Mouse (Mus musculus) stomach, embryonic 16.5 days (tissue): ENCODE measurements around the gene Med26. TPM values are rescaled to one million over a fixed set of nuclear protein-coding genes. Genes with fewer than 3 reads are reported as not detected.
A peak's percentile ranks its signal among the peaks of the same experiment; 100 is the strongest.

Experiments
- ATAC-seq: fragments of 200-750 bp; cut with Nextera tagmentation; 2 replicates; pipeline ENCODE4 v1.8.0; 2017; ENCODE audit warnings: moderate number of reproducible peaks, moderate TSS enrichment; ENCODE audit not compliant: insufficient read depth, low FRiP score
- H3K27ac ChIP-seq: fragments of 300-500 bp; sonication (generic); 2 replicates; pipeline ENCODE4 v1.5.1; 2014; ENCODE audit warnings: low read length
- H3K27me3 ChIP-seq: fragments of 300-500 bp; sonication (generic); 2 replicates; pipeline ENCODE4 v1.6.1; 2014; ENCODE audit warnings: low read length, control low read depth, mixed read lengths; ENCODE audit not compliant: control insufficient read depth, insufficient read depth
- H3K36me3 ChIP-seq: fragments of 300-500 bp; sonication (generic); 2 replicates; pipeline ENCODE4 v1.6.1; 2014; ENCODE audit warnings: low read length; ENCODE audit not compliant: control insufficient read depth, insufficient read depth
- H3K4me1 ChIP-seq: fragments of 300-500 bp; sonication (generic); 2 replicates; pipeline ENCODE4 v1.6.1; 2014; ENCODE audit warnings: low read length, control low read depth, mixed read lengths; ENCODE audit not compliant: control insufficient read depth, insufficient read depth
- H3K4me2 ChIP-seq: fragments of 300-500 bp; sonication (generic); 2 replicates; pipeline ENCODE4 v1.6.1; 2014; ENCODE audit warnings: low read depth, low read length, mixed read lengths
- H3K4me3 ChIP-seq: fragments of 300-500 bp; sonication (generic); replicated peaks from 2 replicates; pipeline ENCODE4 v1.5.1; 2014; ENCODE audit warnings: mild to moderate bottlenecking, low read length
- H3K9ac ChIP-seq: fragments of 300-500 bp; sonication (generic); 2 replicates; pipeline ENCODE4 v1.6.1; 2014; ENCODE audit warnings: low read length
- H3K9me3 ChIP-seq: fragments of 300-500 bp; sonication (generic); replicated peaks from 2 replicates; pipeline ENCODE4 v1.6.1; 2016; ENCODE audit warnings: low read length, control low read depth; ENCODE audit not compliant: control insufficient read depth
- WGBS: fragments of 180-500 bp; shearing (Covaris S2); extraction: QIAGEN DNeasy Blood & Tissue Kit; methylation state at CpG from one replicate; pipeline ENCODE4 v1.1.7; 2014; 5-methylcytosine and 5-hydroxymethylcytosine counted together
- polyA plus RNA-seq: library from polyadenylated mRNA; unstranded; fragments of >200 nt; fragmentation: Nextera tagmentation; extraction: Ambion mirVana; gene quantifications from 2 replicates; pipeline ENCODE4 v1.2.1, GENCODE M21; 2015

The Med26 gene
- polyA plus RNA-seq, 1 experiment from 2014 or later, result 14.7 TPM

GRCm38 (mm10) chr8:72474826-72475546 lies 73.1 kb downstream of the Med26 start, which contains the start of gene Cherp:
Gene Cherp, minus strand, starts transcription at chr8:72475226.
- ATAC-seq, result peak; percentile 96
- H3K9ac ChIP-seq, result peak within 1 kb of the TSS; percentile 94
- H3K4me1 ChIP-seq, result peaks cover 16% of the 10 kb centered on the region
- peaks cover 28% of the 10 kb centered on the region for H3K36me3 ChIP-seq
- H3K9me3 ChIP-seq, result peaks cover 6% of the 10 kb centered on the region
- H3K27ac ChIP-seq, result peak within 1 kb of the TSS; percentile 89
- under 1% methylated on average over 80 of the region's 80 CpGs for WGBS
- peak within 1 kb of the TSS; percentile 90 for H3K4me2 ChIP-seq
- H3K4me3 ChIP-seq, result peak within 1 kb of the TSS; percentile 95
- H3K27me3 ChIP-seq, result no peaks in the 10 kb centered on the region

GRCm38 (mm10) chr8:72470684-72471083 lies 77.4 kb downstream of the Med26 start:
- Histone ChIP-seq H3K27me3 (no peaks in the 10 kb centered on the region), H3K9ac (no peak overlapping the region), H3K36me3 (peaks cover 55% of the 10 kb centered on the region), H3K9me3 (no peaks in the 10 kb centered on the region), H3K27ac (no peak overlapping the region), H3K4me3 (no peak overlapping the region), H3K4me1 (peaks cover 8% of the 10 kb centered on the region), H3K4me2 (no peak overlapping the region)
- 91% methylated on average over 7 of the region's 7 CpGs for WGBS
- ATAC-seq, result no peak

- no peak overlapping the region for H3K27ac ChIP-seq
- 92% methylated on average over 8 of the region's 8 CpGs for WGBS
- no peak for ATAC-seq
Observed at GRCm38 (mm10) chr8:72469984-72470383, 78.1 kb downstream of the Med26 start.

GRCm38 (mm10) chr8:72469243-72469642 lies 78.8 kb downstream of the Med26 start:
- Histone ChIP-seq H3K4me1 (peaks cover 7% of the 10 kb centered on the region), H3K9ac (no peak overlapping the region), H3K9me3 (no peaks in the 10 kb centered on the region), H3K4me3 (no peak overlapping the region), H3K4me2 (no peak overlapping the region), H3K27me3 (no peaks in the 10 kb centered on the region), H3K36me3 (peaks cover 55% of the 10 kb centered on the region), H3K27ac (no peak overlapping the region)
- no peak for ATAC-seq
- WGBS, result 87% methylated on average over 2 of the region's 2 CpGs

More at GRCm38 (mm10) chr8:72469984-72470383, 78.1 kb downstream of the Med26 start:
- Histone ChIP-seq H3K4me2 (no peak overlapping the region), H3K4me3 (no peak overlapping the region), H3K27me3 (no peaks in the 10 kb centered on the region), H3K9ac (no peak overlapping the region), H3K4me1 (peaks cover 7% of the 10 kb centered on the region), H3K9me3 (no peaks in the 10 kb centered on the region), H3K36me3 (peaks cover 55% of the 10 kb centered on the region)

DNA sequence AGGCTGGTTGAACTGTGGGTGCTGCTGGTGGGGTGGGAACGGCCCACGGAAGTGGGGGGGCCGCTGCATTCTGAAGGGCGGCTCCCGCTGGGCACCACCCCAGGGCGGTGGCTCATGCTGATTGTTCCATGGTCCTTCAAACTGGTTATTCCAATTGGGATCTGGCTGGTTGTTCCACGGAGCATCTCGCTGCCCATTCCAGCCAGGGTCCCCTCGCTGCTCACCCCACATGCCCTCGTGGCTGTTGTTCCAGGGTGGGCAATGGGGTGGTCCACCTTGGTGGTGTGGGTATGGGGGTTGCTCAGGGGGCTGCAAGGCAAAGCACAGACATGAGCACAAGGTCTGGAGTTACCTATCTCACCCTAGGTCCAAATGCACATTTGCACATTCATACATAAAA lies 83.9 kb downstream of the Med26 start:
- Histone ChIP-seq H3K27me3 (no peaks in the 10 kb centered on the region), H3K27ac (no peak overlapping the region), H3K4me2 (no peak overlapping the region), H3K9ac (no peak overlapping the region), H3K9me3 (no peaks in the 10 kb centered on the region), H3K4me3 (no peak overlapping the region), H3K4me1 (no peaks in the 10 kb centered on the region), H3K36me3 (peaks cover 61% of the 10 kb centered on the region)
- ATAC-seq, result no peak
- 93% methylated on average over 10 of the region's 10 CpGs for WGBS

DNA sequence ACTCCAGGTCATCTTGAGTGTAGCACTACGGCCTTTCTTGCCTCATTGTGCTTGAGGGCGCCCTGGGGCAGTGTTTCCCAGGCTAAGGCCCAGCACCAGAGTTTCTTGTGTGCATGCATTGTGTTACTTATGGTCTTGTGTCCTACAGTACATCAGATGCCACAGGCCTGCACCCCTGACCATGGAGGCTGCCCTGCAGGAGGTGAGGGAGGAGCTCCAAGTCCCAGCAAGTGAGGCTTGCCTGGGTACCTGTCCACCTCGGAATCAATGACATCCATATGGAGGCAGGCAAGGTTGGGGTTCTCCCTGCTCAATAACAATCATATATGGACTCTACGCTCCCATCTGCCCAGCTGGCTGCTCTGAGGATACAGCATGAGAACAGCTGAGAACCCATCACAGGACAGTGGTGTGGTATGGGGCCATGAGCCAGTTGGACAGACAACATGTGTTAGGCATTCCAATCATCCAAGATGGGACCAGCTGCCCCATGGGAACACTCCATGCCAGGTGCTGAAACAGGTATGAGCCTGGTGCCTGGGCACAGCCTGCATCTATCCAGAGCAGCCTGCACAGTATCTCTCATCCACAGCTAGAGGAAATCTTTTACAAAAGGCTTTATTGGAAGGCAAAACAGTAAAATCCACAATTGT lies 88.1 kb downstream of the Med26 start:
- no peak overlapping the region for H3K4me2 ChIP-seq
- ATAC-seq, result no peak
- WGBS, result 89% methylated on average over 4 of the region's 4 CpGs

DNA sequence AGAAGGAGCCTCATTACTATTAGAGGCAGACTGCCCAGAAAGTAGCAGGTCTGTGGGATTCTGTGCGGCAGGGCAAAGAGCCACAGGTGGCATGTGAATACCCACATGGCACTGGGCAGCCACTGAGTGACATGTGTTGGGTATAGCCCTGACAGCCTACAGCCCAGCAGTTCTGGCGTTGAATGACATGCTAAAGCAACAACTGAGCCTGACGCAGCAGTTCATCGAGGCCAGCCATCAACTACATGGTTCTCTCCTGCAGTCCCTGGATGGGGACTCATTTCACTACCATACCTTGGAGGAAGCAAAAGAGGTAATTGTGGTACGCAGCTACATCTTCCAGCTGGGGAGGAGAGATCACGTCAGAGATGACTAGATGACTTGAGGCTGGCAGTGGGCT lies 89.6 kb downstream of the Med26 start:
- Histone ChIP-seq H3K4me1 (no peaks in the 10 kb centered on the region), H3K4me3 (no peak overlapping the region), H3K27me3 (no peaks in the 10 kb centered on the region), H3K27ac (no peak overlapping the region), H3K4me2 (no peak overlapping the region), H3K9me3 (no peaks in the 10 kb centered on the region), H3K36me3 (peaks cover 37% of the 10 kb centered on the region), H3K9ac (no peak overlapping the region)
- no peak for ATAC-seq
- WGBS, result 82% methylated on average over 6 of the region's 6 CpGs

More for the DNA sequence above, 88.1 kb downstream of the Med26 start:
- no peak overlapping the region for H3K27ac ChIP-seq
- peaks cover 38% of the 10 kb centered on the region for H3K36me3 ChIP-seq
- no peak overlapping the region for H3K4me3 ChIP-seq
- no peaks in the 10 kb centered on the region for H3K9me3 ChIP-seq
- no peak overlapping the region for H3K9ac ChIP-seq
- no peaks in the 10 kb centered on the region for H3K4me1 ChIP-seq
- no peaks in the 10 kb centered on the region for H3K27me3 ChIP-seq

DNA sequence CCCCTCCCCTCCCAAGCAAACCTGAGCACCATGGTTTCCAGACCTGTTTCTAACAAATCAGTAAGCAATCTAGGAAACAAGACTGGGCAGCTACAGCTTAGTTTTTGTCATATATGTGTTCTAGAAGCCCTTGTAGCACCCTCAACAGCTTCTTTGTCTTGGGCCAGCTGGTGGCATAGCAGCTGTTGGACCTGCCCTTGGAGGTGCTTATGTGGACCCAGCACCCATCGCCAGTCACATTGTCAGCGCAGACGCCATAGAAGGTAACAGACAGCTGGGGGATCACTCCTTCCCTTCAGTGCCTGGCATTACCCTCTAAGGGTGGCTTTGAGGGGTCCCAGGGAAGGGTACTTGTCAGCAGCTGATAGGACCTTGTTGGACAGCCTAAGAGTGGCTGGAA lies 90.3 kb downstream of the Med26 start:
- Histone ChIP-seq H3K4me1 (no peaks in the 10 kb centered on the region), H3K4me2 (no peak overlapping the region), H3K9ac (no peak overlapping the region), H3K27me3 (no peaks in the 10 kb centered on the region), H3K9me3 (no peaks in the 10 kb centered on the region), H3K4me3 (no peak overlapping the region), H3K27ac (no peak overlapping the region), H3K36me3 (peaks cover 30% of the 10 kb centered on the region)
- ATAC-seq, result no peak
- WGBS, result 93% methylated on average over 3 of the region's 3 CpGs

GRCm38 (mm10) chr8:72455317-72455716 lies 92.8 kb downstream of the Med26 start:
- 77% methylated on average over 4 of the region's 4 CpGs for WGBS
- Histone ChIP-seq H3K4me3 (no peak overlapping the region), H3K4me1 (no peaks in the 10 kb centered on the region), H3K27me3 (no peaks in the 10 kb centered on the region), H3K27ac (no peak overlapping the region), H3K9me3 (no peaks in the 10 kb centered on the region), H3K36me3 (peaks cover 13% of the 10 kb centered on the region), H3K4me2 (no peak overlapping the region), H3K9ac (no peak overlapping the region)
- ATAC-seq, result no peak
